Mouse (Mus musculus) stomach, postnatal 0 days (tissue): ENCODE data around the gene Bglap3. TPM values are rescaled to one million over a fixed set of nuclear protein-coding genes. Genes with fewer than 3 reads are reported as not detected.

Experiments used
- ATAC-seq: fragments of 200-750 bp; cut with Nextera tagmentation; 2 replicates; pipeline ENCODE4 v1.8.0; 2017; ENCODE audit not compliant: low FRiP score, low TSS enrichment
- DNase-seq: peaks from one replicate; pipeline ENCODE4 v3.0.0-alpha.2; 2016; ENCODE audit warnings: low spot score
- H3K27ac ChIP-seq: fragments of 300-500 bp; sonication (generic); replicated peaks from 2 replicates; pipeline ENCODE4 v1.5.1; 2014; ENCODE audit warnings: mild to moderate bottlenecking, control low read depth
- H3K27me3 ChIP-seq: fragments of 300-500 bp; sonication (generic); 2 replicates; pipeline ENCODE4 v1.6.1; 2014; ENCODE audit warnings: low read length; ENCODE audit not compliant: control insufficient read depth, insufficient read depth
- H3K36me3 ChIP-seq: fragments of 300-500 bp; sonication (generic); 2 replicates; pipeline ENCODE4 v1.6.1; 2014; ENCODE audit warnings: low read length, mixed read lengths; ENCODE audit not compliant: control insufficient read depth, insufficient read depth
- H3K4me1 ChIP-seq: fragments of 300-500 bp; sonication (generic); replicated peaks from 2 replicates; pipeline ENCODE4 v1.6.1; 2014; ENCODE audit warnings: antibody characterized with exemption; ENCODE audit not compliant: control insufficient read depth, insufficient read depth
- H3K4me2 ChIP-seq: fragments of 300-500 bp; sonication (generic); replicated peaks from 2 replicates; pipeline ENCODE4 v1.6.1; 2014; ENCODE audit warnings: low read depth, mild to moderate bottlenecking, control low read depth, moderate library complexity
- H3K4me3 ChIP-seq: fragments of 300-500 bp; sonication (generic); 2 replicates; pipeline ENCODE4 v1.5.1; 2014; ENCODE audit warnings: low read depth, low read length, control low read depth
- H3K9ac ChIP-seq: fragments of 300-500 bp; sonication (generic); 2 replicates; pipeline ENCODE4 v1.6.1; 2014; ENCODE audit warnings: mild to moderate bottlenecking, low read length, control low read depth, mixed read lengths
- H3K9me3 ChIP-seq: fragments of 300-500 bp; sonication (generic); 2 replicates; pipeline ENCODE4 v1.6.1; 2016; ENCODE audit warnings: low read length; ENCODE audit not compliant: control insufficient read depth
- CTCF ChIP-seq: IDR thresholded peaks from 2 replicates; pipeline ENCODE4 v1.5.1; 2016; ENCODE audit warnings: antibody characterized with exemption, low read depth, mild to moderate bottlenecking, moderate library complexity
- EP300 ChIP-seq: optimal IDR thresholded peaks from 2 replicates; pipeline ENCODE3; 2016; ENCODE audit warnings: antibody characterized with exemption
- WGBS: fragments of 180-500 bp; shearing (Covaris S2); extraction: QIAGEN DNeasy Blood & Tissue Kit; methylation state at CpG from one replicate; pipeline ENCODE4 v1.1.7; 2014; 5-methylcytosine and 5-hydroxymethylcytosine counted together
- polyA plus RNA-seq: library from polyadenylated mRNA; unstranded; fragments of >200 nt; fragmentation: Nextera tagmentation; extraction: Ambion mirVana; gene quantifications from 2 replicates; pipeline ENCODE4 v1.2.1, GENCODE M21; 2015

Gene Bglap3
- polyA plus RNA-seq, 1 experiment from 2014 or later: 199 TPM

DNA sequence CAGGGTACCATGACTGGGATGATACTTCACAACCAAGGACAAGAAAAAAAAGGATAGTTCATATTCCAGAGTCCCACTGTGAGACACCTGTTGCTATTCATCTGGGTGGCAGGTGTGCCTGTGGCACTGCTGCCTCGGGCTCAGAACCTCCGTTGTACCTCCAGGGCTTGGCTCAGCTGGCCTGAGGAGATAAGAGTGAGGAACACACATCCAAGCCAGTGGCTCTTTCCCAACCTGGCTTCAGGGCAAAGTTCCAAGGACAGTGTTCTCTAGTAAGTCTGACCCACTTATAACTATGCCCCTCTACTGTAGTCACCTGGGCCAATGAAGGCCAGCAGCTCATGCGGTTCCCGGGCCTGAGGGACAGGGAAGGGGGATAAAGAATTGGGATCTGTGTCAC is 39.1 kb upstream of the Bglap3 start:
- Histone ChIP-seq H3K9me3 (no peaks in the 10 kb centered on the region), H3K36me3 (peaks cover 5% of the 10 kb centered on the region), H3K27ac (no peak overlapping the region), H3K4me2 (no peak overlapping the region), H3K27me3 (no peaks in the 10 kb centered on the region), H3K4me3 (no peak overlapping the region), H3K4me1 (no peaks in the 10 kb centered on the region), H3K9ac (no peak overlapping the region)
- ATAC-seq (no peak), DNase-seq (no peak)
- TF ChIP-seq EP300 (no peak), CTCF (no peak)
- 85% methylated on average over 4 of the region's 4 CpGs for WGBS

DNA sequence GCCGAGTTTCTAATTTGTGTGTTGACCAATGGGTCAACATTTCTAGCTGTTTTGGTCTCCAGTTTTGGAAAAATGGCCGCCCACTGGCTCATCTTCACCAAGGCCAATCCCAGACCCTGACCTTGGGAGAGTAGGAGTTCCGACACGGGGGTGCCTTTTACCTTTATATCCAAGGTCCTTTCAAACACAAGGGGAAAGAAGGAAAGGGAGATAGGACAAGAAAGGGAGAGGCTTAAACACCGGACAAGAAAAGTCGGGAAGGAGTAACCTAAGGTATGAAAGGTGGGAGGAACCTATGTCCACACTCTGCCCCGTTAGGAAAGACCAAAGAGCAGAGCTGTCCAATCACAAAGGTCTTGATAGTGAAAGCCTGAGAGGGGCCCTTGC is 38.1 kb upstream of the Bglap3 start:
- Histone ChIP-seq H3K4me3 (peak overlapping the region; percentile 70), H3K27ac (peak overlapping the region; percentile 96), H3K36me3 (peaks cover 5% of the 10 kb centered on the region), H3K27me3 (no peaks in the 10 kb centered on the region), H3K4me1 (no peaks in the 10 kb centered on the region; the same call in 1 of the 2 replicates), H3K9me3 (no peaks in the 10 kb centered on the region), H3K4me2 (peak overlapping the region; percentile 67), H3K9ac (peak overlapping the region; percentile 89; the same call in 1 of the 2 replicates)
- WGBS: 17% methylated on average over 7 of the region's 7 CpGs
- no peak for DNase-seq
- TF ChIP-seq EP300 (no peak), CTCF (no peak)
- no peak; the same call in 1 of the 2 replicates for ATAC-seq

GRCm38 (mm10) chr3:88409741-88410644 is 37.5 kb upstream of the Bglap3 start, which contains the start of gene Pmf1:
Gene Pmf1, minus strand, starts transcription at chr3:88410331.
- peak; percentile 94 for ATAC-seq
- peak within 1 kb of the TSS; percentile 67 for H3K4me2 ChIP-seq
- H3K36me3 ChIP-seq: peaks cover 5% of the 10 kb centered on the region
- peak within 1 kb of the TSS; percentile 89 for H3K9ac ChIP-seq
- peak within 1 kb of the TSS; percentile 96 for H3K27ac ChIP-seq
- TF ChIP-seq EP300 (peak; percentile 79), CTCF (peak; percentile 1; the same call in 1 of the 2 replicates)
- peak; percentile 95 for DNase-seq
- no peaks in the 10 kb centered on the region for H3K27me3 ChIP-seq
- no peaks in the 10 kb centered on the region; the same call in 1 of the 2 replicates for H3K4me1 ChIP-seq
- peak within 1 kb of the TSS; percentile 70 for H3K4me3 ChIP-seq
- under 1% methylated on average over 54 of the region's 54 CpGs for WGBS
- H3K9me3 ChIP-seq: no peaks in the 10 kb centered on the region

- no peak overlapping the region for H3K27ac ChIP-seq
- H3K36me3 ChIP-seq: peaks cover 2% of the 10 kb centered on the region
- H3K4me1 ChIP-seq: no peaks in the 10 kb centered on the region; the same call in 1 of the 2 replicates
- peak overlapping the region; percentile 89 for H3K9ac ChIP-seq
- 53% methylated on average over 5 of the region's 5 CpGs for whole genome bisulfite sequencing
- H3K4me2 ChIP-seq: peak overlapping the region; percentile 67
- no peaks in the 10 kb centered on the region for H3K27me3 ChIP-seq
- TF ChIP-seq EP300 (no peak), CTCF (no peak)
- DNase-seq (no peak), ATAC-seq (no peak)
- H3K9me3 ChIP-seq: no peaks in the 10 kb centered on the region
- H3K4me3 ChIP-seq: peak overlapping the region; percentile 70; the same call in 1 of the 2 replicates
Observed at GRCm38 (mm10) chr3:88408953-88409352, 36.4 kb upstream of the Bglap3 start.

DNA sequence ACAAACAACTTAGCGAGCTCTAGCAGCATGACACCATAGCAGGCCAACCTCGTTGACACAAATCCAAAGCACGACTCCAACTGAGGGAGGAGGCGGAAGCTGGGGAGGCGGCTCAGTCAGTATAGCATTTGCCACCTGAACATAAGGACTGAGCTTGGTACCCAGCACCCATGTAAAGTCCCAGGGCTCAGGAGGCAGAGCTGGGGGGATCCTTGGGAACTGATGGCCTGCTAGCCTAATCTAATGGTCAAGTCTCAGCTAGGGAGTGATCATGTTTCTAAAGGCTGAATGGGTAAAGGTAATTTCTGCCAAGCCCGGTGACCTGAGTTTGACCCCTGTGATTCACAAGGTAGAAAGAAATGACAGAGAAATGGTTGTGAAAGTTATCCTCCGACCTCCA is 35.0 kb upstream of the Bglap3 start:
- Histone ChIP-seq H3K4me1 (no peaks in the 10 kb centered on the region; the same call in 1 of the 2 replicates), H3K27me3 (no peaks in the 10 kb centered on the region), H3K9me3 (no peaks in the 10 kb centered on the region), H3K4me2 (no peak overlapping the region), H3K9ac (no peak overlapping the region; the same call in 1 of the 2 replicates), H3K4me3 (no peak overlapping the region), H3K27ac (no peak overlapping the region), H3K36me3 (no peaks in the 10 kb centered on the region; the same call in 1 of the 2 replicates)
- TF ChIP-seq EP300 (no peak), CTCF (no peak)
- WGBS: 37% methylated on average over 7 of the region's 7 CpGs
- DNase-seq (no peak), ATAC-seq (no peak)

GRCm38 (mm10) chr3:88407090-88407489 is 34.5 kb upstream of the Bglap3 start:
- Histone ChIP-seq H3K27me3 (no peaks in the 10 kb centered on the region), H3K4me1 (no peaks in the 10 kb centered on the region; the same call in 1 of the 2 replicates), H3K9me3 (no peaks in the 10 kb centered on the region), H3K9ac (no peak overlapping the region), H3K36me3 (no peaks in the 10 kb centered on the region), H3K4me3 (no peak overlapping the region), H3K27ac (no peak overlapping the region), H3K4me2 (no peak overlapping the region)
- no peak for TF ChIP-seq EP300
- peak; percentile 97 for TF ChIP-seq CTCF
- peak; percentile 9; the same call in 1 of the 2 replicates for ATAC-seq
- DNase-seq: peak; percentile 70
- 4% methylated on average over 2 of the region's 2 CpGs for WGBS
